Comparison of ENCODE assay signal across 9 mouse cellular contexts in the genomic region with DNA sequence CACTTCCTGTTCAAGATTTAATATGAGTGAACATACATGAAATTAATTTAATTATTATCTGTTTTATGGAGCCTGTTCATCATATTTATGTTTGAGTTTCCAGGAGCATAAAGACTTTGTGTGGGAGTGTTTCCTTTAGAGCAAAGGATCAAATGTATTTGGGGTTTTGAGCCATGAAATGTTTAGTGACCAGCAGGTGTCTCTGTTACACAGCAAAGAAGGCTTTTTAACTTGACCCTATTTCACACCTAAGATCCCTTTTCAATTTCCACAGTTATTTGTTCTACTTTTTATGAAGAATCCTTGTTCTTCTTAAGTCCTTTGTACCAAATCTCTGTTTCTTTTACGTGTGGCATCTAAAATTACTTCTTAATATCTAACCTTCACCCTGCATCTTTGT. TPM values are rescaled to one million over a fixed set of nuclear protein-coding genes. Genes with fewer than 3 reads are reported as not detected.
DNase-seq lines count a peak whose midpoint lies in the region; ATAC-seq and TF ChIP-seq lines count a peak whose summit lies in the region.
"Had no signal": no experiment of that assay in that cellular context is flagged by ENCODE, and none has a peak within 500 bp of the region (broad histone marks: within the 10 kb centered on the region; RNA-seq: fewer than 3 reads in every experiment).

No protein-coding gene starts in this region.

- WGBS in thymus, adult 2 months, result 29% methylated on average over 1 of the region's 1 CpGs

- no peaks in the 10 kb centered on the region for H3K36me3 ChIP-seq in thymus, adult 2 months (ENCODE audit: control insufficient read depth, insufficient read depth, low read length)
- H3K36me3 ChIP-seq: stomach, embryonic 15.5 days had no signal

- peak; percentile 19 for DNase-seq in heart, adult 8-10 months (ENCODE audit: low spot score)
- DNase-seq in heart, adult 9 months (ENCODE audit: low spot score in 2 of 2), result no peak
- DNase-seq in thymus, adult 2 months, result peak; percentile 17
- DNase-seq in thymus, adult 18-20 months, result no peak
- peak; percentile 20 for DNase-seq in embryo, embryonic 9.5 days (ENCODE audit: extremely low spot score)
- no peak for DNase-seq in ovary, postnatal 36 days (ENCODE audit: low spot score)
- DNase-seq in T-cell, adult 2 months (ENCODE audit: low spot score), result no peak

- no peak for TF ChIP-seq POLR2A in thymus, adult 2 months (IDR thresholded peaks at IDR 0.05; ENCODE audit: control insufficient read depth, extremely low read depth, insufficient read depth, low read length, poor library complexity)

- no peak for TF ChIP-seq CTCF in thymus, adult 2 months (IDR thresholded peaks at IDR 0.05; ENCODE audit: borderline replicate concordance, control insufficient read depth, extremely low read depth, insufficient read depth, low read length, poor library complexity)

- H3K4me1 ChIP-seq in thymus, adult 2 months (replicated peaks; ENCODE audit: control insufficient read depth, insufficient read depth, low read length), result no peaks in the 10 kb centered on the region
- H3K4me1 ChIP-seq: stomach, embryonic 15.5 days had no signal

- H3K27ac ChIP-seq in thymus, adult 2 months (ENCODE audit: control insufficient read depth, insufficient read depth, low read length), result no peak overlapping the region
- H3K27ac ChIP-seq: stomach, embryonic 15.5 days had no signal

- no peak overlapping the region for H3K4me3 ChIP-seq in thymus, adult 2 months (ENCODE audit: control insufficient read depth, insufficient read depth, low read length)
- H3K4me3 ChIP-seq: stomach, embryonic 15.5 days had no signal

- no peak for ATAC-seq in erythroblast, adult 5-6 weeks (replicated peaks; ENCODE audit: low FRiP score, poor library complexity, severe bottlenecking)

- no peaks in the 10 kb centered on the region for H3K27me3 ChIP-seq in thymus, adult 2 months (ENCODE audit: control insufficient read depth, insufficient read depth, low read length)
- H3K27me3 ChIP-seq: stomach, embryonic 15.5 days had no signal

RNA-seq across cellular contexts. Expression of a gene that starts 12.4 kb away (rescaled TPM):
- total RNA-seq in heart, adult 8-10 months (2022), result 10 to 100 TPM; 13.0 to 15.2 (median 15.0) TPM
- 3.5 and 3.7 TPM in 2 replicates for polyA plus RNA-seq in thymus, adult 2 months (2012; rRNA removed)
- 5.9 and 9.6 TPM in 2 replicates for total RNA-seq in erythroblast, adult 5-6 weeks (2015; ENCODE audit: low replicate concordance)
- 7.2 and 11.3 TPM in 2 replicates for total RNA-seq in erythroblast, adult 5-6 weeks (2017; ENCODE audit: low replicate concordance)

Comparison
In these comparisons a context has a peak if more than half of its experiments do, and no peak if none do; other contexts are left out.
1. DNase-seq: peak in heart, adult 8-10 months (single experiment), thymus, adult 2 months (single experiment) and embryo, embryonic 9.5 days (single experiment); none in heart, adult 9 months (0 of 2), thymus, adult 18-20 months (0 of 2), ovary, postnatal 36 days (single experiment) and T-cell, adult 2 months (single experiment).